Mouse (Mus musculus) heart, adult 2 months (tissue): Measurements from ENCODE around the gene Tacr2. TPM values are rescaled to one million over a fixed set of nuclear protein-coding genes. Genes with fewer than 3 reads are reported as not detected.
A peak's percentile ranks its signal among the peaks of the same experiment; 100 is the strongest.

ENCODE experiments used
- DNase-seq, 2 experiments: peaks; one replicate each; pipeline ENCODE4 v3.0.0; 2021
- H3K27ac ChIP-seq: fragments of 200-600 bp; 2 replicates; pipeline ENCODE4 v1.8.1; 2022
- H3K27me3 ChIP-seq: fragments of 200-500 bp; 2 replicates; pipeline ENCODE4 v1.6.1; 2012; ENCODE audit warnings: mild to moderate bottlenecking, low read length, inconsistent platforms, mixed read lengths; ENCODE audit not compliant: control insufficient read depth, insufficient read depth
- H3K36me3 ChIP-seq: fragments of 200-500 bp; 2 replicates; pipeline ENCODE4 v1.6.1; 2012; ENCODE audit warnings: low read length, inconsistent platforms; ENCODE audit not compliant: control insufficient read depth, insufficient read depth
- H3K4me1 ChIP-seq: fragments of 200-500 bp; 2 replicates; pipeline ENCODE4 v1.6.1; 2011; ENCODE audit warnings: low read length; ENCODE audit not compliant: control insufficient read depth, insufficient read depth
- H3K4me3 ChIP-seq: fragments of 200-600 bp; 2 replicates; pipeline ENCODE4 v1.8.1; 2022
- H3K79me2 ChIP-seq: fragments of 200-500 bp; replicated peaks from 2 replicates; pipeline ENCODE4 v1.6.1; 2012; ENCODE audit warnings: mild to moderate bottlenecking, inconsistent platforms, low read length, moderate library complexity, mixed read lengths; ENCODE audit not compliant: control insufficient read depth, insufficient read depth
- H3K9ac ChIP-seq: fragments of 200-500 bp; 2 replicates; pipeline ENCODE4 v1.6.1; 2012; ENCODE audit warnings: low read depth, mild to moderate bottlenecking, control low read depth, inconsistent platforms, low read length, mixed read lengths
- CTCF ChIP-seq: fragments of 200-600 bp; IDR thresholded peaks from 2 replicates; pipeline ENCODE4 v1.8.1; 2022; ENCODE audit warnings: antibody characterized with exemption, mild to moderate bottlenecking, moderate library complexity
- EP300 ChIP-seq: fragments of 200-500 bp; IDR thresholded peaks from 2 replicates; pipeline ENCODE4 v1.6.1; 2011; ENCODE audit warnings: low read depth, low read length, control low read depth; ENCODE audit not compliant: insufficient read depth
- POLR2A ChIP-seq: fragments of 200-500 bp; IDR thresholded peaks from 2 replicates; pipeline ENCODE4 v1.6.1; 2011; ENCODE audit warnings: mild to moderate bottlenecking, low read depth, low read length, control low read depth; ENCODE audit not compliant: insufficient read depth
- WGBS: fragments of 180-500 bp; shearing (Covaris S2); methylation state at CpG from one replicate; pipeline ENCODE4 v1.1.7; 2018; 5-methylcytosine and 5-hydroxymethylcytosine counted together
- intact Hi-C: fragments of 180-260 bp; cut with DNase I; formaldehyde crosslinking; loops from one replicate; pipeline ENCODE4 v1.15.1; 2025
- polyA plus RNA-seq: library from polyadenylated mRNA; depleted of rRNA; stranded (reverse); fragments of >200 nt; gene quantifications from 2 replicates; pipeline ENCODE4 v1.2.3, GENCODE M21; 2012
- total RNA-seq, 2 experiments: library from RNA; stranded (reverse); gene quantifications; 2 replicates each; pipeline ENCODE4 v1.2.3; 2021

The Tacr2 gene
- total and polyA plus RNA-seq, 3 experiments = not detected

- H3K4me1 ChIP-seq = no peaks in the 10 kb centered on the region
- DNase-seq = peak; percentile 39 to 52
- TF ChIP-seq CTCF (peak; percentile 71), EP300 (no peak), POLR2A (no peak)
- 15% methylated on average over 18 of the region's 18 CpGs for WGBS
- no peak overlapping the region for H3K27ac ChIP-seq
- H3K36me3 ChIP-seq = no peaks in the 10 kb centered on the region
- no peaks in the 10 kb centered on the region for H3K27me3 ChIP-seq
- intact Hi-C loops = no loop called here
- H3K9ac ChIP-seq = no peak overlapping the region
- no peaks in the 10 kb centered on the region for H3K79me2 ChIP-seq
- no peak overlapping the region for H3K4me3 ChIP-seq
These were observed 9.1 kb downstream of the Tacr2 start for GRCm38 (mm10) chr10:62261115-62261886.

GRCm38 (mm10) chr10:62264299-62264698 is 12.1 kb downstream of the Tacr2 start:
- Histone ChIP-seq H3K79me2 (no peaks in the 10 kb centered on the region), H3K9ac (no peak overlapping the region), H3K4me1 (no peaks in the 10 kb centered on the region), H3K27ac (no peak overlapping the region), H3K36me3 (no peaks in the 10 kb centered on the region), H3K27me3 (no peaks in the 10 kb centered on the region), H3K4me3 (no peak overlapping the region)
- TF ChIP-seq EP300 (no peak), CTCF (no peak), POLR2A (no peak)
- WGBS = 76% methylated on average over 2 of the region's 2 CpGs
- intact Hi-C loops = no loop called here
- DNase-seq = no peak

- H3K9ac ChIP-seq = no peak overlapping the region
- H3K4me3 ChIP-seq = no peak overlapping the region
- no peaks in the 10 kb centered on the region for H3K4me1 ChIP-seq
- no peak overlapping the region for H3K27ac ChIP-seq
- H3K79me2 ChIP-seq = no peaks in the 10 kb centered on the region
- no peaks in the 10 kb centered on the region for H3K36me3 ChIP-seq
- no peak for DNase-seq
- intact Hi-C loops = no loop called here
- H3K27me3 ChIP-seq = no peaks in the 10 kb centered on the region
- TF ChIP-seq POLR2A = no peak
- no peak for TF ChIP-seq EP300
- no peak for TF ChIP-seq CTCF
- 71% methylated on average over 16 of the region's 16 CpGs for WGBS
These were observed 17.0 kb downstream of the Tacr2 start for GRCm38 (mm10) chr10:62269278-62269677.

GRCm38 (mm10) chr10:62275235-62275634 is 23.0 kb downstream of the Tacr2 start:
- TF ChIP-seq EP300 (no peak), CTCF (peak; percentile 98)
- no peak overlapping the region for H3K4me3 ChIP-seq
- no peak overlapping the region for H3K9ac ChIP-seq
- no peaks in the 10 kb centered on the region for H3K4me1 ChIP-seq
- no peaks in the 10 kb centered on the region for H3K36me3 ChIP-seq
- DNase-seq = peak; percentile 76 to 88
- intact Hi-C loops = loop anchor here (1.0 to 5.0 kb wide), 3 partner anchors 62 to 136 kb away; no protein-coding TSS in a partner anchor
- H3K27ac ChIP-seq = no peak overlapping the region
- H3K79me2 ChIP-seq = no peaks in the 10 kb centered on the region
- 17% methylated on average over 4 of the region's 4 CpGs for WGBS
- H3K27me3 ChIP-seq = no peaks in the 10 kb centered on the region

- no peak for DNase-seq
- Histone ChIP-seq H3K27ac (no peak overlapping the region), H3K79me2 (no peaks in the 10 kb centered on the region), H3K4me3 (no peak overlapping the region), H3K36me3 (no peaks in the 10 kb centered on the region), H3K27me3 (no peaks in the 10 kb centered on the region), H3K4me1 (no peaks in the 10 kb centered on the region), H3K9ac (no peak overlapping the region)
- TF ChIP-seq EP300 (no peak), CTCF (no peak), POLR2A (no peak)
- intact Hi-C loops = loop anchor here (5.0 kb wide), 1 partner anchor 60 kb away; no protein-coding TSS in a partner anchor
- WGBS = 93% methylated on average over 18 of the region's 19 CpGs
These were observed 25.5 kb downstream of the Tacr2 start for GRCm38 (mm10) chr10:62277499-62278293.

GRCm38 (mm10) chr10:62279066-62279465 is 26.8 kb downstream of the Tacr2 start:
- WGBS = 78% methylated on average over 3 of the region's 3 CpGs
- no peaks in the 10 kb centered on the region for H3K4me1 ChIP-seq
- no peaks in the 10 kb centered on the region for H3K36me3 ChIP-seq
- intact Hi-C loops = loop anchor here (5.0 kb wide), 1 partner anchor 58 kb away; no protein-coding TSS in a partner anchor
- H3K9ac ChIP-seq = no peak overlapping the region
- no peaks in the 10 kb centered on the region for H3K27me3 ChIP-seq
- DNase-seq = no peak
- no peak overlapping the region for H3K4me3 ChIP-seq
- TF ChIP-seq POLR2A = no peak
- TF ChIP-seq EP300 = no peak
- TF ChIP-seq CTCF = no peak
- H3K27ac ChIP-seq = no peak overlapping the region
- no peaks in the 10 kb centered on the region for H3K79me2 ChIP-seq
